Mouse (Mus musculus): Measurements from ENCODE around the gene Gskip. TPM values are rescaled to one million over a fixed set of nuclear protein-coding genes. Genes with fewer than 3 reads are reported as not detected.
A peak's percentile ranks its signal among the peaks of the same experiment; 100 is the strongest.

The Gskip gene
- 33.5 and 33.9 TPM in 2 replicates for polyA plus RNA-seq (2015; fragmentation: Nextera tagmentation; extraction: Ambion mirVana)

GRCm38 (mm10) chr12:105683933-105684901 lies at the start of gene Gskip:
TSS of gene Gskip (plus strand) at chr12:105684829.
- Histone ChIP-seq H3K9me3 (no peaks in the 10 kb centered on the region), H3K4me2 (peak within 1 kb of the TSS; percentile 86), H3K27ac (peak within 1 kb of the TSS; percentile 96), H3K4me3 (peak within 1 kb of the TSS; percentile 89), H3K9ac (peak within 1 kb of the TSS; percentile 77), H3K36me3 (replicated peaks) (no peaks in the 10 kb centered on the region), H3K27me3 (replicated peaks) (no peaks in the 10 kb centered on the region), H3K4me1 (peaks cover 43% of the 10 kb centered on the region)
- WGBS: 2% methylated on average over 41 of the region's 41 CpGs
- ATAC-seq (replicated peaks): peak; percentile 69

- no peak overlapping the region for H3K4me3 ChIP-seq
- H3K9me3 ChIP-seq: no peaks in the 10 kb centered on the region
- ATAC-seq (replicated peaks): no peak
- H3K36me3 ChIP-seq (replicated peaks): peaks cover 83% of the 10 kb centered on the region
- no peaks in the 10 kb centered on the region for H3K27me3 ChIP-seq (replicated peaks)
- WGBS: 93% methylated on average over 9 of the region's 9 CpGs
- no peak overlapping the region for H3K9ac ChIP-seq
- no peak overlapping the region for H3K4me2 ChIP-seq
- H3K4me1 ChIP-seq: no peaks in the 10 kb centered on the region
- H3K27ac ChIP-seq: no peak overlapping the region
These were observed 48.1 kb upstream of the Gskip start for GRCm38 (mm10) chr12:105636551-105636950.

- Histone ChIP-seq H3K4me3 (no peak overlapping the region), H3K4me1 (no peaks in the 10 kb centered on the region), H3K9ac (no peak overlapping the region), H3K4me2 (no peak overlapping the region), H3K36me3 (replicated peaks) (peaks cover 87% of the 10 kb centered on the region), H3K9me3 (no peaks in the 10 kb centered on the region), H3K27ac (no peak overlapping the region), H3K27me3 (replicated peaks) (no peaks in the 10 kb centered on the region)
- no peak for ATAC-seq (replicated peaks)
- WGBS: 77% methylated on average over 4 of the region's 4 CpGs
These were observed 47.1 kb upstream of the Gskip start for GRCm38 (mm10) chr12:105637554-105637953.

GRCm38 (mm10) chr12:105642770-105643321 lies 41.8 kb upstream of the Gskip start:
- peaks cover 80% of the 10 kb centered on the region for H3K36me3 ChIP-seq (replicated peaks)
- ATAC-seq (replicated peaks): no peak
- 93% methylated on average over 11 of the region's 11 CpGs for WGBS
- H3K27me3 ChIP-seq (replicated peaks): no peaks in the 10 kb centered on the region
- H3K9ac ChIP-seq: no peak overlapping the region
- H3K4me2 ChIP-seq: no peak overlapping the region
- no peak overlapping the region for H3K27ac ChIP-seq
- no peaks in the 10 kb centered on the region for H3K4me1 ChIP-seq
- H3K4me3 ChIP-seq: no peak overlapping the region
- H3K9me3 ChIP-seq: no peaks in the 10 kb centered on the region

- Histone ChIP-seq H3K4me1 (no peaks in the 10 kb centered on the region), H3K36me3 (replicated peaks) (peaks cover 39% of the 10 kb centered on the region), H3K27me3 (replicated peaks) (no peaks in the 10 kb centered on the region), H3K9ac (no peak overlapping the region), H3K27ac (no peak overlapping the region), H3K9me3 (no peaks in the 10 kb centered on the region), H3K4me3 (no peak overlapping the region), H3K4me2 (no peak overlapping the region)
- 90% methylated on average over 7 of the region's 7 CpGs for WGBS
- ATAC-seq (replicated peaks): no peak
These were observed 28.8 kb upstream of the Gskip start for GRCm38 (mm10) chr12:105655850-105656249.

- Histone ChIP-seq H3K4me2 (no peak overlapping the region), H3K36me3 (replicated peaks) (peaks cover 11% of the 10 kb centered on the region), H3K4me3 (no peak overlapping the region), H3K4me1 (no peaks in the 10 kb centered on the region), H3K27me3 (replicated peaks) (no peaks in the 10 kb centered on the region), H3K9ac (no peak overlapping the region), H3K9me3 (no peaks in the 10 kb centered on the region), H3K27ac (no peak overlapping the region)
- no peak for ATAC-seq (replicated peaks)
- 94% methylated on average over 8 of the region's 8 CpGs for WGBS
These were observed 8.4 kb upstream of the Gskip start for GRCm38 (mm10) chr12:105676274-105676673.

- Histone ChIP-seq H3K4me2 (no peak overlapping the region), H3K27ac (no peak overlapping the region), H3K9me3 (no peaks in the 10 kb centered on the region), H3K36me3 (replicated peaks) (peaks cover 7% of the 10 kb centered on the region), H3K27me3 (replicated peaks) (no peaks in the 10 kb centered on the region), H3K4me1 (peaks cover 16% of the 10 kb centered on the region), H3K9ac (no peak overlapping the region), H3K4me3 (no peak overlapping the region)
- no peak for ATAC-seq (replicated peaks)
- WGBS: 92% methylated on average over 7 of the region's 7 CpGs
These were observed 6.4 kb upstream of the Gskip start for GRCm38 (mm10) chr12:105678211-105678610.

- Histone ChIP-seq H3K4me2 (no peak overlapping the region), H3K4me3 (no peak overlapping the region), H3K36me3 (replicated peaks) (0 out of 2 replicates have a peak, but pooled peaks cover 3% of the 10 kb centered on the region), H3K9me3 (no peaks in the 10 kb centered on the region), H3K9ac (no peak overlapping the region), H3K4me1 (peaks cover 21% of the 10 kb centered on the region), H3K27me3 (replicated peaks) (no peaks in the 10 kb centered on the region), H3K27ac (no peak overlapping the region)
- ATAC-seq (replicated peaks): no peak
- 91% methylated on average over 3 of the region's 3 CpGs for whole genome bisulfite sequencing
These were observed 5.9 kb upstream of the Gskip start for GRCm38 (mm10) chr12:105678762-105679161.

- H3K9me3 ChIP-seq: no peaks in the 10 kb centered on the region
- H3K4me2 ChIP-seq: peak within 1 kb of the TSS; percentile 86
- H3K27ac ChIP-seq: peak within 1 kb of the TSS; percentile 96
- ATAC-seq (replicated peaks): peak; percentile 92
- H3K4me1 ChIP-seq: peaks cover 43% of the 10 kb centered on the region
- WGBS: under 1% methylated on average over 70 of the region's 73 CpGs
- peak within 1 kb of the TSS; percentile 89 for H3K4me3 ChIP-seq
- peak within 1 kb of the TSS; percentile 77 for H3K9ac ChIP-seq
- no peaks in the 10 kb centered on the region for H3K36me3 ChIP-seq (replicated peaks)
- no peaks in the 10 kb centered on the region for H3K27me3 ChIP-seq (replicated peaks)
These were observed 517 bp downstream of the Gskip start, which contains the start of gene Atg2b for GRCm38 (mm10) chr12:105685001-105685691. TSS of gene Atg2b (minus strand) at chr12:105685211.

GRCm38 (mm10) chr12:105686791-105687190 lies 2.2 kb downstream of the Gskip start:
- Histone ChIP-seq H3K27me3 (replicated peaks) (no peaks in the 10 kb centered on the region), H3K4me3 (peak overlapping the region; percentile 89), H3K36me3 (replicated peaks) (no peaks in the 10 kb centered on the region), H3K9me3 (no peaks in the 10 kb centered on the region), H3K9ac (0 out of 2 replicates have a peak overlapping the region, but pooled peaks have one; percentile 77), H3K27ac (no peak overlapping the region), H3K4me2 (peak overlapping the region; percentile 86), H3K4me1 (peaks cover 39% of the 10 kb centered on the region)
- 94% methylated on average over 3 of the region's 3 CpGs for WGBS
- no peak for ATAC-seq (replicated peaks)

- no peak for ATAC-seq (replicated peaks)
These were observed 2.8 kb downstream of the Gskip start for GRCm38 (mm10) chr12:105687416-105687815.

GRCm38 (mm10) chr12:105688546-105688945 lies 3.9 kb downstream of the Gskip start:
- Histone ChIP-seq H3K27me3 (replicated peaks) (no peaks in the 10 kb centered on the region), H3K4me1 (peaks cover 24% of the 10 kb centered on the region), H3K36me3 (replicated peaks) (0 out of 2 replicates have a peak, but pooled peaks cover 3% of the 10 kb centered on the region), H3K27ac (no peak overlapping the region), H3K9ac (no peak overlapping the region), H3K9me3 (no peaks in the 10 kb centered on the region), H3K4me2 (no peak overlapping the region), H3K4me3 (no peak overlapping the region)
- 89% methylated on average over 4 of the region's 4 CpGs for WGBS
- no peak for ATAC-seq (replicated peaks)

More at GRCm38 (mm10) chr12:105687416-105687815, 2.8 kb downstream of the Gskip start:
- no peaks in the 10 kb centered on the region for H3K27me3 ChIP-seq (replicated peaks)
- no peak overlapping the region for H3K4me2 ChIP-seq
- H3K4me1 ChIP-seq: peaks cover 35% of the 10 kb centered on the region
- H3K4me3 ChIP-seq: no peak overlapping the region
- H3K9ac ChIP-seq: no peak overlapping the region
- 92% methylated on average over 4 of the region's 4 CpGs for WGBS
- no peak overlapping the region for H3K27ac ChIP-seq
- no peaks in the 10 kb centered on the region for H3K36me3 ChIP-seq (replicated peaks)
- H3K9me3 ChIP-seq: no peaks in the 10 kb centered on the region

Data from midbrain, embryonic 15.5 days (tissue).